Mouse (Mus musculus) CD4-positive helper T cell, adult 2 months (primary cell): Measurements from ENCODE around the gene Zfp850.
"Not testable (repeated sequence)": the region's sequence is repeated elsewhere in the genome, so short reads cannot be mapped to it uniquely, and the experiment has no call there.

ENCODE experiments used
- DNase-seq: peaks from one replicate; pipeline ENCODE4 v3.0.0-alpha.2; 2012; ENCODE audit warnings: low read depth, missing footprints, low spot score

The Zfp850 gene

GRCm38 (mm10) chr7:28013549-28014444 is at the start of gene Zfp850:
Zfp850 (minus strand) TSS chr7:28014115.
- peak; percentile 79 for DNase-seq

- DNase-seq, result no peak
Observed at GRCm38 (mm10) chr7:28059972-28060371, 46.1 kb upstream of the Zfp850 start.

DNA sequence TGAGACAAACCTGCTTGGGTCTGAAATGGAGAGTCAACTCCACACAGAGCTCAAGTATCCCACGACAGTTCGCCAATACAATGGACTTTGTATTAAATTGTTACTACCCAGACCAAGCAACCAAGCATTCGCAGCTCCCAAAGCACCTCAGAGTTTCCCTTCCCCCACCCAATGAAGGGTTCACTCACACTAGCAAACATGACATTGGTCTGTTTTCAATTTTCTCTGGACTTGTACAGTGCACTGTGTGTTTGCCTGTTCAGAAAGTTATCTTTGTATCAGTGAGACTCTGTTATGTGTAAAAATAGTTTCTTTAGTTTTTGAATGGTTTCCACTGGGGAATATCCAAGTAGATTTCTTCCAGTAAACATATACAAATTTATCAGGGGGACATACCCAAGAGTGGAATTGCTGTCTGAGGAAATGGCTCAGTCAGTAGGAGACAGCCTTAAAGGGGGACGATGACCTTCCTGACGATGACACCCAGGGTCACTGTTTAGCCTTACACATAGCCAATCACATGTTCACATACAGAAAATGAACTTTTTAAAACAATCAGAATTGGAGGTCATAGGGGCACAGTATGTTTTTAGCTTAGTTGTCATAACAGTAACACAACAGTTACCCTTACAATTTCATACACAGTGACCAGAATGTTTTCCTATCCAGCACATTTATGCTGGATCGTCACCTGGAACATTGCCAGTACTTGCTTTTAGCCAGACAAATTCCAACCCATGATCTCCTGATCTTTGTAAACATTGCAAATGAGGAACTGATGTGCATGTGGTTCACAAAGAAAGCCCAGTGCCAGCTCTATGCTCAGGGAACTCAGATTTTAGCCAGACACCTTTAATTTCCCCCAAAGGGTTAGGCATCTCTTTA is 39.4 kb upstream of the Zfp850 start:
- DNase-seq, result no peak

GRCm38 (mm10) chr7:28050584-28050983 is 36.7 kb upstream of the Zfp850 start:
- no peak for DNase-seq

DNA sequence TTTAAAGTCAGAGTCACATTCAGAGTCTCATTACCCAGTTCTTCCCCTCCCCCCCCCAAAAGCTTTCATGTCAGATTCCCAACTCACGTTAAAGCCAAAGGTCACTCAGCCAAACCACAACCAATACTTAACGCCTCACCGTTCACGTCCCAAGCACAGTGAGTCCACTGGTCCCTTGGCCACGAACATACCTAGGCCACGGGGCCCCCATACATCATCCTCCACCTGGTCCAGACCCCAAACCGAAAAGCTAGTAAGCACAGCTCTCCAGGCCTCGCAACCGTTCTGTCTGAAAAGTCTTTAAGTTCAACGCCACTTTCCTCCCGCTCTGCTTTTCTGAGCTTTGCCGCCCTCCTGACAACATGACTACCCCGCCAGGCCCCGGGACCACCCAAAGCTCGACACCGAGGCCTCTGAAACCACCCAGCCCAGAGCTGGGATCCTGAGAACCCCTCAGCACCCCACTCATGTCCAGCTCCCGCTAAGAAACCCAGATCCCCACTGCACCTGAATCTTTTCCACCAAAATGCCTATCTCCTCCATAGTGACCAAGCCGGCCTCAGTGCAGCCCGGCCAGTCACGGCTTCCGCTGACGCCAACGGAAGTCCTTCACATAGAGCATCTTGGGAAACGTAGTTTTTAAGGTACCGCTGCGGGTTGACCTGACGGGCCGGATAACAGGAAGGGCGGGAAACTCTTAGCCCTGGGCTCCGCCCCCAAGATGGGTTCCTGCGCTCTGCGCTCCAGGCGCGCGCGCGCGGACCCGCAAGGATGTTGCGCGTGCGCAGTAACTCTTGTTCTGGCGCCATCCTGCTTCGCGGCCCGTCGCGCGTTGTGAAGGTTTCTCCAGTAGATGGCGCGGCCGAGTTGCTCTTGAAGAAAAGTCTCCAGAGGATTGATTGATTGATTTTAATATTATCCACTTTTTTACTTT is 35.8 kb upstream of the Zfp850 start, which contains the start of gene Psmc4:
Gene Psmc4 (minus strand): TSS at position 626 of the 934 bp plus-strand sequence.
- DNase-seq, result peak; percentile 99

- DNase-seq, result no peak
Observed at GRCm38 (mm10) chr7:28044524-28044923, 30.6 kb upstream of the Zfp850 start.

GRCm38 (mm10) chr7:28014445-28014810 is 513 bp upstream of the Zfp850 start:
- DNase-seq, result no peak

DNA sequence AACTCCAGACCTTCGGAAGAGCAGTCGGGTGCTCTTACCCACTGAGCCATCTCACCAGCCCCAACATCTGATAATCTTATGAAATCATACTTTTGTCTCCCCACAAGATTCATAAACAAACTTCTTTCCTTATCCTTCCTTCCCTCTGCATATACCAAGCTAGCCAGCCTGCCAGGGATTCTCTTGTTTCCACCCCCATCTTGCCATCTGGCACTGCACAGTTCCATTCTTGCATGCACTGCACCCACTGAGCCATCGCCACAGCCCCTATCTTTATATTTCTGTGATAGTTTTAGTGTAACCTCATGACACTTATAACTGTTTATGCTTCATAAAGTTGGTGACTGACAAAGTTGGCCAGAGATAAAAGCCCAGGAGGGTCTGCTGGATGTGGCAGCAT is 3.6 kb downstream of the Zfp850 start:
- DNase-seq, result no peak

GRCm38 (mm10) chr7:27982197-27982596 is 31.7 kb downstream of the Zfp850 start:
- DNase-seq, result no peak

DNA sequence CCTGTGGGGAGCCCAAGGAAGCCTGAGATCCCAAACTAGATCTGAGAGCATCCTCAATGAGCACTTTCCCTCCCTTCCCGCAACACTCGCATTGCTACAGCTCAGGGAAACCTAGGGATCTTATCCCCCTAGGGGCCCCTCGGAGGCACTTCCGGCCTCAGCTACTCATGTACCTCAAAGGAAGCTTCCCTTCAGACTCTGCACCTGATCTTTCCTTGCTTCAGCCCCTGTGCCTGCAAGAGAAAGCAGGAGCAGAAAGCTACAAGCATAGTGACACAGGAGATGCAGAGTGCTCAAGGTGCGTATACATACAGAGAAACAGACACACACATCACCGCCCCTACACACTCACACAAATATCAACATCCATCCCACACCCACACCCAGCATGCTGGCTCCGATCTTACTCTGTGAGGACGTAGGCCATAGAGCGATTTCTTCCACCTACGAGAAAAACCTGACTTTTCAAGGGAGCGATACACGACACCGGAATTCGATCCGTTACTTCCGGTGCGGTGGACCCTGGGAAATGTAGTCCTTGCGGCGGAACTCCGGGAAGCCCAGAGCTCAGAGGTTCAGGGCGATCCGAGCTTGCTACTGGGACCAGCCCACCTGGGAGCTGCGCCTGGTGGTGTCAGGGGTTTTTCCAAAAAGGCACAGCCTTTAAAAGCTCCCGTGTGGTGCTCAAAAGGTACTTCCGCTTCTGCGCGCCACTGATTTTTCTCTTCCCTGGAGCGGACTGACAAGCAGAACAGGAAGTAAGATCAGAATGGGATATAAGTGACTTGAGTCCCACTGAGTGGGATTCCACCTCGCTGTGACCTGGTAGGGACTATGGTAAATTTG is 35.0 kb downstream of the Zfp850 start, which contains the start of gene Zfp780b:
Gene Zfp780b (minus strand): TSS at position 489 of the 846 bp plus-strand sequence.
- DNase-seq, result peak; percentile 83

DNA sequence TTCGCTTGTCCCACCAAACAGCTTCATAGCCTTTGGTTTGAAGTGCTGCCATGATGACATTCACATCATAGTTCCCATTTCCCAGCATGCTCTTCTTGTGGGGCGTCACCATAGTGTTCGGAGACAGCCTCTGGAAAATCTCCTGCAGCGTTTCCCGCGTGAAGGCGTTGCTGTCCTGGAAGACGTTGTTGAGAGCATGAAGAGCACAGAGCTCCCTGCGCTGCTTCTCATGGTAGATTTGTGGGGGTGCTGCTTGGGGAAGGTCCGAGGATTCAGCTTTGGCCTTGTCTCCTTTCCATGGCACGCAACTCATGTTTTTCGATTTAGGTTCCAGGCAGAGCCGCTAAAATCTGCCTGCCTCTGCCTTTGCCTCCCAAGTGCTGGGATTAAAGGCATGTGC is 64.5 kb downstream of the Zfp850 start:
- DNase-seq, result not testable (repeated sequence)

GRCm38 (mm10) chr7:27941869-27942268 is 72.0 kb downstream of the Zfp850 start:
- not testable (repeated sequence) for DNase-seq
